Mouse (Mus musculus): ENCODE measurements around the gene Ugt8a. TPM values are rescaled to one million over a fixed set of nuclear protein-coding genes. Genes with fewer than 3 reads are reported as not detected.
A peak's percentile ranks its signal among the peaks of the same experiment; 100 is the strongest.

The Ugt8a gene
- polyA plus RNA-seq (2015; fragmentation: Nextera tagmentation; extraction: Ambion mirVana), result 0.44 and 0.66 TPM in 2 replicates

DNA sequence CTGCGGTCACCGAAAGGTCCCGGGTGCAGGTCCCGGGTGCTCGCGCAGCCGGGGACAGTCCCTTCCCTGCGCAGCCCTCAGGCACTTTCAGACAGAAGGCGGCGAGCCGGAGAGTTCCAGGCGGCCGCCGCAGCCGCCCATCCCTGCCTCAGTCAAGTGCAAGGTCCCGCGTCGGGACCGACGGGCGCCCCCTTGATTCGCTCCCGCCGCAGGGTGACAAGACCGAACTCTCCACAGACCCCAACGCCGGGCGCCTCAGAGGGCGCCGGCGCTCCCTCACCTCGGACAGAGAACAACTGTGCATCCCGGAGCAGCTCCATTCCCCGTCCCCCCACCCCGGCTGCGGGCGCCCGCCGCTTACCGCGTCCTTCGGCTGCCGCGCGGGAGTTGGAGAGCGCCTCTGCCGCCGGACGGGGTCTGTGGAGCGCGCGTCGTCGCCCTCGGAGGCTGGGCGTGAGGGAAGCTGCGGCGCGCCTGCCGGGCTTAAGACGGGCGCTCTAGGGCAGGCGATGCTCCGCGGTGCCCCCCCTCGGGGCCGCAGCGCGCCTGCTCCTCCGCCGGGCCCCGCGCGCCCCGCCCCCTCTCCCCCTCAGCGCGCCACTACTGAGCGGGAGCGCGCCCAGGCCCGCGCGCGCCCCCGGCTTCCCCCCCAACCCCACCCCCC, at the start of gene Ugt8a:
TSS of gene Ugt8a (minus strand) at position 528 of the 664 bp plus-strand sequence.
- WGBS, result under 1% methylated on average over 54 of the region's 85 CpGs
- ATAC-seq, result peak; percentile 57; the same call in 1 of the 2 replicates
- Histone ChIP-seq H3K4me2 (replicated peaks; ENCODE audit: low read depth) (peak within 1 kb of the TSS; percentile 87), H3K27ac (ENCODE audit: low read depth, low read length) (no peak within 1 kb of the TSS), H3K9ac (ENCODE audit: low read depth, low read length) (no peak within 1 kb of the TSS), H3K4me1 (replicated peaks; ENCODE audit: control insufficient read depth, insufficient read depth, low read length) (no peaks in the 10 kb centered on the region), H3K36me3 (ENCODE audit: control insufficient read depth, insufficient read depth) (no peaks in the 10 kb centered on the region), H3K27me3 (replicated peaks; ENCODE audit: control insufficient read depth, insufficient read depth, low read length) (peaks cover 27% of the 10 kb centered on the region), H3K9me3 (ENCODE audit: control insufficient read depth) (no peaks in the 10 kb centered on the region), H3K4me3 (ENCODE audit: low read depth, low read length) (peak within 1 kb of the TSS; percentile 54)
- TF ChIP-seq CTCF (IDR thresholded peaks at IDR 0.05; ENCODE audit: low read depth), result no peak

DNA sequence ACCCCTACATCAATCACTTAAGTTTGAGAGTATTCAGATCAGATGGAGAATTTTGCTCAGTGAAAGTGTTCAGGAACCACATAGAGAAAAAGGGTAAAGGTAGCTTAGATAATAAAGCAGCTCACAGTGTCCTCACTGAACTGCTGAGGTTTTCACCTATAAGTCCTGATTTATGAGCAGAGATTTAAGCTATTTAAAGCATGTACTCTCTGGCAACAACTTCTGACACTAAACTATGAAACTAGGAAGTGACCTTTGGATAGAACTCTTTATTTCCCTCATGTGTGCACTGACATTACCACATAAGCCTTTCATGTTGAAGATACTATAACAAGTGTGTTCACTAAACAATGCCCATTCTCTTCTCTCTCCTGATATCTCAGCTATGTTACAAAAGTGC, 48.2 kb upstream of the Ugt8a start:
- Histone ChIP-seq H3K27me3 (replicated peaks; ENCODE audit: control insufficient read depth, insufficient read depth, low read length) (no peaks in the 10 kb centered on the region), H3K9ac (ENCODE audit: low read depth, low read length) (no peak overlapping the region), H3K4me1 (replicated peaks; ENCODE audit: control insufficient read depth, insufficient read depth, low read length) (no peaks in the 10 kb centered on the region), H3K9me3 (ENCODE audit: control insufficient read depth) (no peaks in the 10 kb centered on the region), H3K4me2 (replicated peaks; ENCODE audit: low read depth) (no peak overlapping the region), H3K36me3 (ENCODE audit: control insufficient read depth, insufficient read depth) (no peaks in the 10 kb centered on the region), H3K27ac (ENCODE audit: low read depth, low read length) (no peak overlapping the region), H3K4me3 (ENCODE audit: low read depth, low read length) (no peak overlapping the region)
- no peak for TF ChIP-seq CTCF (IDR thresholded peaks at IDR 0.05; ENCODE audit: low read depth)
- ATAC-seq, result peak; percentile 85

DNA sequence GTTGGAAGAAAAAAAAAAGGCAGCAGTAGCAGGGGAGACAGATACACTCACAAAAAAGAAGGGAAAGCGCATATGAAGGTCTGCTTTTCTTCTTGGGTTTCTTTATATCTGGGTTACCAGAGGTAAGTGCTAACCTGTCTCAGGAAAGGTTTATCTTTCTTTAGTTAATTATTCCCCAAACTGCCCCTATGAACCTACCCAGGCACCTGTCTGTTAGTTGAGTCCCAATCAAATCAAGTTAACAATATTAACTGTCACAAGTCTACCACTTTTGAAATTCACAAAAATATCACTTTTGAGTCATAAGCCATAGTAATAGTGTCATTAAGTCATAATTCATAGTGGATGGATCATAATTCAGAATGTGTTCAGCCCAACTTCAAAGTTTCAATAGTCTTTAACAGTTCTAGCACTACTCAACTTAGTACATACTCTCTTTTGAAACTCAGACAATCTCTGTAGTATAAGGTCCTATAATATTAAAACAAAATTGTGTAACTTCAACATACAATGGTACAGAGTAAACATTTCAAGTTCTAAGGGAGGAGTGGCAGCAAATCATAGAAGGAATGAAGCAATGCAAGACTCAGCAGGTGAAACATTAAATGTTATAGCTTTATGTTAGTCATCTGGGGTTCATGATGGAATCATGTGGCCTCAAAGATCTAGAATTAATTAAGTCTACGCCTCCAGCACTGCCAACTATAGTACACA, 45.4 kb upstream of the Ugt8a start:
- TF ChIP-seq CTCF (IDR thresholded peaks at IDR 0.05; ENCODE audit: low read depth), result no peak
- no peaks in the 10 kb centered on the region for H3K4me1 ChIP-seq (replicated peaks; ENCODE audit: control insufficient read depth, insufficient read depth, low read length)
- H3K9ac ChIP-seq (ENCODE audit: low read depth, low read length), result no peak overlapping the region
- WGBS, result 57% methylated on average over 2 of the region's 2 CpGs
- H3K4me3 ChIP-seq (ENCODE audit: low read depth, low read length), result no peak overlapping the region
- no peaks in the 10 kb centered on the region for H3K27me3 ChIP-seq (replicated peaks; ENCODE audit: control insufficient read depth, insufficient read depth, low read length)
- ATAC-seq, result peak; percentile 68; the same call in 1 of the 2 replicates
- no peak overlapping the region for H3K4me2 ChIP-seq (replicated peaks; ENCODE audit: low read depth)
- no peak overlapping the region for H3K27ac ChIP-seq (ENCODE audit: low read depth, low read length)
- no peaks in the 10 kb centered on the region for H3K9me3 ChIP-seq (ENCODE audit: control insufficient read depth)
- no peaks in the 10 kb centered on the region for H3K36me3 ChIP-seq (ENCODE audit: control insufficient read depth, insufficient read depth)

DNA sequence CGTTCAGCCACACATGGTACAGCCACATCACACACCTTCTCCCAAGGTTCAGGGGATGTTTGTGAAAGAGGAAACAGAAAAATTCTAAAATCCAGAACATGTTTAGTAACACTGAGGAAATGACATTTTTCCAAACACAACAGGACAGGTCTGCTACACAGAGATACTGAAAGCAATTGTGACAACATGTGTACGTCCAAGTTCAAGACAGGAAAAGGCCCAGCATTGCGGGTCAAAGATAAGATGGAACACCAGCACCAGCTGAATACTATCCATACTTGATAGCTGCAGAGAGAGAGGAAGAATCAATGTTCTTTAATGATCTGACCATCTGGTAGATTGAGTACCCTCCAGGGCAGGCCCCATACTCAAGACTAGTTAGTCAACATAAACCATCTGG, 41.1 kb upstream of the Ugt8a start:
- TF ChIP-seq CTCF (IDR thresholded peaks at IDR 0.05; ENCODE audit: low read depth), result no peak
- 69% methylated on average over 3 of the region's 3 CpGs for WGBS
- no peaks in the 10 kb centered on the region for H3K36me3 ChIP-seq (ENCODE audit: control insufficient read depth, insufficient read depth)
- H3K4me3 ChIP-seq (ENCODE audit: low read depth, low read length), result no peak overlapping the region
- ATAC-seq, result no peak
- H3K27ac ChIP-seq (ENCODE audit: low read depth, low read length), result no peak overlapping the region
- no peaks in the 10 kb centered on the region for H3K9me3 ChIP-seq (ENCODE audit: control insufficient read depth)
- H3K27me3 ChIP-seq (replicated peaks; ENCODE audit: control insufficient read depth, insufficient read depth, low read length), result no peaks in the 10 kb centered on the region
- no peak overlapping the region for H3K9ac ChIP-seq (ENCODE audit: low read depth, low read length)
- no peak overlapping the region for H3K4me2 ChIP-seq (replicated peaks; ENCODE audit: low read depth)
- no peaks in the 10 kb centered on the region for H3K4me1 ChIP-seq (replicated peaks; ENCODE audit: control insufficient read depth, insufficient read depth, low read length)

DNA sequence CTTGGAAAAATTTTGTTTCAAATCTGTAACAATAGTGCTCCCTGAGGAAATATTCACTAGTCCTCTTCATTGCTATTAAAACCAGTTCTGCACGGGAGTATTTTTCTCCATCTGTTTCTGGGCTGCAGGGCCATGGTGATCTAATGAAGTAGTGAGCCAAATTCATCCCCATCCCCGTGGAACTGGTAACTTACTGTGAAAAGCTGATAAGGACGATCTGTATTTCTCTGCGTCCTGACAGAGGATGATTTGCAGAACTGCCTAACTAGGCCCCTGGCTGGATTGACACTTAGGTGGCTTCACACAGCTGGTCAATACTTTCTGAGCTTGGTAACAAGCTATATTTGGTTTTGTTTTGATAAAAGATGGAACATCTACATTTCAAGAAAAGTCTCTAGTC, 37.5 kb upstream of the Ugt8a start:
- Histone ChIP-seq H3K4me3 (ENCODE audit: low read depth, low read length) (no peak overlapping the region), H3K9me3 (ENCODE audit: control insufficient read depth) (no peaks in the 10 kb centered on the region), H3K4me2 (replicated peaks; ENCODE audit: low read depth) (no peak overlapping the region), H3K27ac (ENCODE audit: low read depth, low read length) (no peak overlapping the region), H3K9ac (ENCODE audit: low read depth, low read length) (no peak overlapping the region), H3K4me1 (replicated peaks; ENCODE audit: control insufficient read depth, insufficient read depth, low read length) (no peaks in the 10 kb centered on the region), H3K27me3 (replicated peaks; ENCODE audit: control insufficient read depth, insufficient read depth, low read length) (no peaks in the 10 kb centered on the region), H3K36me3 (ENCODE audit: control insufficient read depth, insufficient read depth) (no peaks in the 10 kb centered on the region)
- WGBS, result 63% methylated on average over 4 of the region's 4 CpGs
- ATAC-seq, result no peak
- TF ChIP-seq CTCF (IDR thresholded peaks at IDR 0.05; ENCODE audit: low read depth), result no peak

DNA sequence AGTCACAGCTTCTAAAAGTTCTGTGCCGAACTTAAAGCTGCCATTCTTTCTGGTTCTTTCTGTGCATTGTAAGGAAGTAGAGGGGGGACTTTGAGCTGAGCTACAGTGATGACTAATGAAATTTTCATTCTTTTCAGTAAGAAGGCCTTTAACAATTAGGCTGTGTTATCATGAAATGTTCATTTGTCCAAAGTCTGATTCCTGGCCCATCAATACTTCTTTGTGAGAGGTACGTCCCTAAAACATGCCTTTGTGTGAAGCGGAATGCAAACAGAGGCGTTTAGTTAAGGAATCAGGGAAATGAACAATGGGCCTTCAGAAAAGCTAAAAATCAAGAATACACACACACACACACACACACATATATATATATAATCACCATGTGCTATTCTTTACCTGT, 31.0 kb upstream of the Ugt8a start:
- no peak for TF ChIP-seq CTCF (IDR thresholded peaks at IDR 0.05; ENCODE audit: low read depth)
- no peaks in the 10 kb centered on the region for H3K9me3 ChIP-seq (ENCODE audit: control insufficient read depth)
- H3K9ac ChIP-seq (ENCODE audit: low read depth, low read length), result no peak overlapping the region
- WGBS, result 53% methylated on average over 4 of the region's 4 CpGs
- no peaks in the 10 kb centered on the region for H3K36me3 ChIP-seq (ENCODE audit: control insufficient read depth, insufficient read depth)
- H3K4me1 ChIP-seq (replicated peaks; ENCODE audit: control insufficient read depth, insufficient read depth, low read length), result no peaks in the 10 kb centered on the region
- no peaks in the 10 kb centered on the region for H3K27me3 ChIP-seq (replicated peaks; ENCODE audit: control insufficient read depth, insufficient read depth, low read length)
- no peak overlapping the region for H3K4me3 ChIP-seq (ENCODE audit: low read depth, low read length)
- no peak overlapping the region for H3K4me2 ChIP-seq (replicated peaks; ENCODE audit: low read depth)
- ATAC-seq, result 0 out of 2 replicates have a peak, but pooled peaks have one; percentile 19
- H3K27ac ChIP-seq (ENCODE audit: low read depth, low read length), result no peak overlapping the region
